Mouse (Mus musculus) ES-Bruce4 (cell line): Measurements from ENCODE around the gene Unc5b.

Source experiments
- CTCF ChIP-seq: IDR thresholded peaks from one replicate; pipeline ENCODE4 v1.8.1; 2011; ENCODE audit warnings: low read depth, low read length
- POLR2A ChIP-seq: IDR thresholded peaks from one replicate; pipeline ENCODE4 v1.8.1; 2011; ENCODE audit warnings: low read length; ENCODE audit not compliant: insufficient read depth

GRCm38 (mm10) chr10:60823744-60824143 lies 7.6 kb downstream of the Unc5b start:
- TF ChIP-seq CTCF (no peak), POLR2A (no peak)
